Mouse (Mus musculus) olfactory bulb, adult 2 months (tissue): ENCODE measurements around the gene Tmem63b. TPM values are rescaled to one million over a fixed set of nuclear protein-coding genes. Genes with fewer than 3 reads are reported as not detected.
A peak's percentile ranks its signal among the peaks of the same experiment; 100 is the strongest.

Experiments
- H3K27ac ChIP-seq: fragments of 200-500 bp; 2 replicates; pipeline ENCODE4 v1.5.1; 2012; ENCODE audit warnings: low read depth, low read length; ENCODE audit not compliant: insufficient read depth
- H3K4me1 ChIP-seq: fragments of 200-500 bp; 2 replicates; pipeline ENCODE4 v1.6.1; 2012; ENCODE audit warnings: low read length; ENCODE audit not compliant: control insufficient read depth, insufficient read depth
- H3K4me3 ChIP-seq: fragments of 200-500 bp; 2 replicates; pipeline ENCODE4 v1.5.1; 2012; ENCODE audit warnings: mild to moderate bottlenecking, low read depth, low read length, moderate library complexity; ENCODE audit not compliant: insufficient read depth
- CTCF ChIP-seq: fragments of 200-500 bp; IDR thresholded peaks from 2 replicates; pipeline ENCODE4 v1.5.1; 2012; ENCODE audit warnings: low read depth, mild to moderate bottlenecking, low read length, moderate library complexity; ENCODE audit not compliant: insufficient read depth
- POLR2A ChIP-seq: fragments of 200-500 bp; IDR thresholded peaks from 2 replicates; pipeline ENCODE4 v1.6.1; 2012; ENCODE audit warnings: mild to moderate bottlenecking, low read depth, low read length, moderate library complexity; ENCODE audit not compliant: insufficient read depth
- WGBS: fragments of 180-500 bp; shearing (Covaris S2); methylation state at CpG from one replicate; pipeline ENCODE4 v1.1.7; 2018; 5-methylcytosine and 5-hydroxymethylcytosine counted together
- polyA plus RNA-seq: library from polyadenylated mRNA; stranded (reverse); fragments of >200 nt; gene quantifications from 2 replicates; pipeline ENCODE4 v1.2.4, GENCODE M21; 2012; ENCODE audit warnings: low replicate concordance; ENCODE audit not compliant: missing spikeins, insufficient read depth, insufficient read length

The Tmem63b gene
- polyA plus RNA-seq, 1 experiment: not detected

DNA sequence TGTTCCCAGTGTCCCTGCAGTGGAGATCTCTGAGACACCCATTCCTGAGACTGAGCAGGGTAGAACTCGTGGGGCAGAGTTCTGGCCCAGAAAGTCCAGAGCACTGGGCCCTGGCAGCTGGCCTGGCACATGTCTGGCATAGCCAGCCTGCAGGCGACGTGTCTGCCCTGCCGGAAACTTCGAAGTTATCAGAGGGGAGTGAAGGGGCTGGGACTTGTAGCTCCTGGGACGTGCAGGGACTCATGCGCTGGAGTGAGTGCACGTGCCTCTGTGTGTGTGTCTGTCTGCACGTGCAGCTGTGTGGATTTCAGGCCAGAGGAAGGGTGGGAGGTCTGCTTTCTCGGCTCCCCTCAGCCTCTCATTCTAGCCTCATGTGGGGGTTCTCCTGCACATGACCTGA lies 42.7 kb upstream of the Tmem63b start:
- TF ChIP-seq POLR2A (no peak), CTCF (no peak)
- H3K4me1 ChIP-seq: peaks cover 11% of the 10 kb centered on the region
- no peak overlapping the region for H3K4me3 ChIP-seq
- no peak overlapping the region for H3K27ac ChIP-seq
- 53% methylated on average over 10 of the region's 10 CpGs for WGBS

DNA sequence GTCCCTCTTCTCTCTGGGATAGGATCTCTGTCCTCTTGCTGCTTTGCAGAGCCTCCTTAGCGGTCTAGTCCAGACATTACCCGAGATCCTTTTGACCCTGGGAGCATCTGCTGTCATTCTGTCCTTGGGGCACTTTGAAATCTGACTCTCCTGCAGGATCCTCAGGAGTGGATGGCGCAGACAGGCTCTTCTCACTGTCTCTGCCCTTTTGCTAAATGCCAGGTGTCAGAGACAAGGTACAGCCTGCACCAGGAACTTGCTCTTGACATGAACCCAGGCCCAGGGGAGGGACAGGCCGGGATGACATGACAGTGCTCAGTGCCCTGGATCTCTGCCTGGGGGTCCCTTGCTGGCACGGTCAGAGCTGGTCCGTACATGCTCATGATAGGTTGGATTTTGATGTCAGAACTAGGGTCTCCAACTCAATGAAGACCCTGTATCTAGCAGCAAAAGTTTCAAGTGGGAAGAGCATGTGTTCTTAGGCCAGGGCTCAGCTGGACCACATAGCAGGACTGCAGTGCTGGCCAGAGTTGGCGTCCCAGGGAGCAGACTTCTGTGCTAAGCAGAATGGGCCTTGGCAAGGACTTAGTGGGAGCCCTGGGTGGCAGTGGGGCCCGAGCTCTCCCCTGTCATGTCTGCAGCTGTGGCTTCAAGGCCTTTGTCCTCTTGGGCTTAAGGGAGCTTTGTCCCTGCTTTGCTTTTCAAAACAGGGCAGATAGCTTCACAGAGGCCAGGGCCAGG lies 41.4 kb upstream of the Tmem63b start:
- no peak for TF ChIP-seq CTCF
- no peak for TF ChIP-seq POLR2A
- H3K4me1 ChIP-seq: peaks cover 4% of the 10 kb centered on the region; the same call in 1 of the 2 replicates
- 82% methylated on average over 8 of the region's 8 CpGs for WGBS
- no peak overlapping the region for H3K4me3 ChIP-seq
- H3K27ac ChIP-seq: no peak overlapping the region

DNA sequence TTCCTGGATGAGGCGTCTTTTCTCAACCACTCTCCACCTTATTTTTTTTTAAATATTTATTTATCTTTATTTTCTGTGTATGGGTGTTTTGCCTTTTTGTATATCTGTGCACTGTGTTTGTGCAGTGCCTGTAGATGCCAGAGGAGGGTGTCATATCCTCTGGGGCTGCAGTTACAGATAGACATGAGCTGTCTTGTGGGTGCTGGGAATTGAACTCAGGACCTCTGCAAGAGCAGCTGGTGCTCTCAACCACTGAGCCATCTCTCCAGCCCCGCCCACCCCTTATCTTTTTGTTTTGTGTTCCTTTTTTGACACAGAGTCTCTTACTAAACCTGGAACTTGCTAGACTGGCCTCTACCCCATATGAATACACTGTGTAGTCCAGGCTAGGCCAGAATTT lies 40.8 kb upstream of the Tmem63b start:
- TF ChIP-seq CTCF: no peak
- no peak for TF ChIP-seq POLR2A
- Histone ChIP-seq H3K4me3 (no peak overlapping the region), H3K4me1 (peaks cover 5% of the 10 kb centered on the region; the same call in 1 of the 2 replicates), H3K27ac (no peak overlapping the region)
- 92% methylated on average over 2 of the region's 2 CpGs for WGBS

DNA sequence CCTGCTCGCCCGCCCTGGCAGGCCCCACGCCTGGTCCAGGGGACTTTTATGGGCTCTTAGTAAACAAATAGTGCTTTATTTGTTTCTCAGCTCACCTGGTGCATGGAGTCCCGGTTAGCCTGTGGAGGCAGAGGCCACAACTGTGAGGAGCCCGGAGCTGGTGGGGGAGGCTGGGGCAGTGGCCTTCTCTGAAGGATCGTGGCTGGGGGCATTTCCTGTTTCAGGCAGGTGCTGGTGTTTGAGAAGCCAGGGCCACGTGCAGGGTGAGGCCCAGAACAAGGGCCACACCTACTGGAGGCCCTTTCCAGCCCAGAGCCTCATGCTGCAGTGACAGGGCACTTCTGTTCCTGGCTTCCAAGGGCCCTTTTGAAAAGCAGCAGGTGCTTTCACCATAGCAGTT lies 39.5 kb upstream of the Tmem63b start:
- WGBS: 81% methylated on average over 7 of the region's 7 CpGs
- H3K4me1 ChIP-seq: peaks cover 9% of the 10 kb centered on the region
- no peak for TF ChIP-seq CTCF
- TF ChIP-seq POLR2A: no peak
- no peak overlapping the region for H3K27ac ChIP-seq
- H3K4me3 ChIP-seq: no peak overlapping the region

DNA sequence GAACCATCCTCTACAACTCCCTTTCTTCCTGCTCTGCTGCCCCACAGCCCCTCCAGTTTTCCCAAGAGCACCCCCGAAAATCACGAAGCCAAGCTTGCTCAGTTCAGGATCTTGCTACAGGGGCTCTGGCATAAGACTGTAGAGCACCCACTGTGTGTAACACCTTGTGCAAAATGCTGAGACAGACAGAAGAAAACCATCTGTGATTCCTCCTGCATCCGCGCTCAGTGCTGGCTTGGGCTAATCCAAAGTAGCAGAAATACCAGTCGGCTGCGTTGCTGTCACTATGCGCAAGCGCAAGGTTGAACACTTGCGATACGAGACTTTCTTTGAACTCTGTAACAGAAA lies 37.8 kb upstream of the Tmem63b start:
- no peak overlapping the region for H3K4me3 ChIP-seq
- H3K27ac ChIP-seq: no peak overlapping the region
- peaks cover 9% of the 10 kb centered on the region for H3K4me1 ChIP-seq
- WGBS: 88% methylated on average over 10 of the region's 10 CpGs
- TF ChIP-seq POLR2A (no peak), CTCF (no peak)

DNA sequence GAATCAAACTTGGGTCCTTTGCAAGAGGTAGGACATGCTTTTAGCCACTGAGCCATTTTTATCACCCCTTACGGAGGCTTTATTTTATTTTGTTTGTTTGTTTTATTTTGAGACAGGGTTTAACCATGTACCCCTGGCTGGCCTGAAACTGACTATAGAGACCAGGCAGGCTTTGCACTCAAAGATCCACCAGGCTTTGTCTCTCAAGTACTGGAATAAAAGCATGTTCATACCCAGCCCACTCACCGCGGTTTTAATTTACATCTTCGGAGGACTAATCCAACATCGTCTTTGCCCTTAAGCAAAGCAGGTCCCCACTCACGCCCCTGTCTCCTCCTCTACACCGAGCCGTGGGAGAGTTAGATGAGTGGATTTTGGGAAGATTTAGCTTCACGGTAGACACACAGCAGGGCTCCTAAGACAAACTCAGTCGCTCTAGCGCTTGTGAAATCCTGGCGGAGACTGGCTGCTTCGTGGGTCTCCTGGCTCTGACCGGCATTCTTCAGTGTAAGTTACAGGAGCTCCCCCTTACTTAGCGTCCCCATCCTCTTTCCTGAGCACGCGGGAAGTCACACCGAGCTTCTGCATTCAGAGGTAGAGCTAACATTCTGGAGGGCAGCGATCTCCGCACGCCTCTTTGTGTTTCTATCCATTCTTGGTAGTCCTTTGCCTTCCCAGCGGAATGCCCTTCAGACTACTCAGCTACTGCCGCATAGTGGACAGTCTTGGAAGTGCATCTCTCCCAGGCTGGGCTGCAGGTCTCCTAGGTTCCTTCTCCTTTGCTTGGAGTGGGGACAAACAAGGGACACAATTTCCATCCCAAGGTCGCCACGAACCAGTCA lies 37.2 kb upstream of the Tmem63b start:
- 0 out of 2 replicates have a peak overlapping the region, but pooled peaks have one; percentile 52 for H3K27ac ChIP-seq
- 2% methylated on average over 25 of the region's 25 CpGs for whole genome bisulfite sequencing
- peaks cover 9% of the 10 kb centered on the region for H3K4me1 ChIP-seq
- TF ChIP-seq CTCF (peak; percentile 73), POLR2A (no peak)
- H3K4me3 ChIP-seq: peak overlapping the region; percentile 60

DNA sequence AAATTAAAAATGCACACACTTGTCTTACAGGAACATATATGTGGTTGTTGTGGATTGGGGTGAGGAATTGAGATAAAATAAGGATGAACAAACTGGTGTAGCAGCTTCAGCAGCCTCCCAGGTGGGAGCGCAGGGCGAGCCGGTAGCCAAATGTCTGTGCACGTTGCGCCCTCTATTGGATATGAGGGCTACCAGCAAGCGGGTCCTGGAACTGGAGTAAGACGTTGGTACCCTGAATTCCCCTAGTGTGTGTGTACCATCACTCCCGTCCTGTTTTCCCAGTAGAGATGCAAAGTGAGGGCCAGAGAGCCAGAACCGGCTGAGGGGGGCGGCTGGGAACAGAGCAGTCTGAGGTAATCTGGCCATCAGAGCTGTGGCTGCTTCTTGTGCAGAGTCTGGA lies 31.6 kb upstream of the Tmem63b start:
- WGBS: 5% methylated on average over 10 of the region's 10 CpGs
- no peak overlapping the region for H3K27ac ChIP-seq
- H3K4me1 ChIP-seq: peaks cover 7% of the 10 kb centered on the region
- H3K4me3 ChIP-seq: no peak overlapping the region
- no peak for TF ChIP-seq POLR2A
- peak; percentile 72 for TF ChIP-seq CTCF

DNA sequence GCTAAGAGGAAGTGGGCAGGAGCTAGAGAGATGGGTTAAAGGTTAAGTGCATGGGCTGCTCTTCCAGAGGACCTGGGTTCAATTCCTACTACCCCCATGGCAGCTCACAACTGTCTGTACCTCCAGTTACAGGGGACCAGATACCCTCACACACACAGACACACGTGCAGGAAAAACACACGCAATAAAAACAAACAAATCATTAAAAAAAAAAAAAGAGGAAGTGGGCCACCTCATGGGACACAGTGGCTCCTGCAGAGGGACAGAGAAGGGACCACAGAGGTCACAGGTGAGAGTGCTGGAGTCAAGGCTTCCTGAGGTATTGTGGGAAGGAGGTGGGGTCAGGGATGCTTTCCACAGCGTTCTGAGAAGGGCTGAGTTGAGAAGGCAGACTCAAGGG lies 24.8 kb upstream of the Tmem63b start:
- Histone ChIP-seq H3K27ac (no peak overlapping the region), H3K4me3 (no peak overlapping the region), H3K4me1 (peaks cover 3% of the 10 kb centered on the region; the same call in 1 of the 2 replicates)
- TF ChIP-seq CTCF (no peak), POLR2A (no peak)
- 58% methylated on average over 3 of the region's 3 CpGs for WGBS

DNA sequence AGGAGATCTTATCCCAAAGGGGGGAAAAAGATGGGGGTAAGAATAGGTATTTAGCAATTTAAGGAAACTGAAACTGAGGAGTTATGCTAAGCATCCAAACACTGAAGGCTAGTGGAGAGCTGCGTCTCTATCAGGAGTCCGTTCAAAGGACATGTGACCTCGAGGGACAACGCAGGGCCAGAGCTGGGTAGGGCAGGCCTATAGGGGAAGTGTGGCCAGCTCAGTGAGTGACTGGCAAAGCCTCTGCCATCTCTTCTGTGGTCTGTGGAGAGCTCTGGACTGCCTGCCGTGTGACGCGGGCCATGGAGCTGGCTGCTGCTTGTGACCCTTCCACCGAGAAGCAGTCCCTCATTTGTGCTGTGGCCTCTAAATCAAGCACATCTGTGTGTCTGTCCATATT lies 23.7 kb upstream of the Tmem63b start:
- H3K27ac ChIP-seq: no peak overlapping the region
- no peak overlapping the region for H3K4me3 ChIP-seq
- TF ChIP-seq CTCF (no peak), POLR2A (no peak)
- WGBS: 81% methylated on average over 8 of the region's 8 CpGs
- H3K4me1 ChIP-seq: peaks cover 3% of the 10 kb centered on the region; the same call in 1 of the 2 replicates
